Mouse (Mus musculus) midbrain, embryonic 11.5 days (tissue): ENCODE results near the gene Vangl1. TPM values are rescaled to one million over a fixed set of nuclear protein-coding genes. Genes with fewer than 3 reads are reported as not detected.

Source experiments
- ATAC-seq: fragments of 200-750 bp; cut with Nextera tagmentation; 2 replicates; pipeline ENCODE4 v1.8.0; 2017; ENCODE audit warnings: moderate TSS enrichment, moderate library complexity; ENCODE audit not compliant: low FRiP score
- DNase-seq: peaks from one replicate; pipeline ENCODE4 v3.0.0; 2015; ENCODE audit warnings: low spot score; ENCODE audit errors: missing footprints
- H3K27ac ChIP-seq: fragments of 300-500 bp; sonication (generic); 2 replicates; pipeline ENCODE4 v1.5.1; 2014; ENCODE audit warnings: low read depth, low read length
- H3K27me3 ChIP-seq: fragments of 300-500 bp; sonication (generic); 2 replicates; pipeline ENCODE4 v1.6.1; 2014; ENCODE audit warnings: mild to moderate bottlenecking, low read length, moderate library complexity, mixed read lengths; ENCODE audit not compliant: control insufficient read depth, insufficient read depth
- H3K36me3 ChIP-seq: fragments of 300-500 bp; sonication (generic); 2 replicates; pipeline ENCODE4 v1.6.1; 2014; ENCODE audit warnings: mild to moderate bottlenecking, low read length, moderate library complexity, mixed read lengths; ENCODE audit not compliant: control insufficient read depth, insufficient read depth
- H3K4me1 ChIP-seq: fragments of 300-500 bp; sonication (generic); 2 replicates; pipeline ENCODE4 v1.6.1; 2014; ENCODE audit warnings: low read length; ENCODE audit not compliant: control insufficient read depth, insufficient read depth
- H3K4me2 ChIP-seq: fragments of 300-500 bp; sonication (generic); 2 replicates; pipeline ENCODE4 v1.6.1; 2014; ENCODE audit warnings: mild to moderate bottlenecking, moderate library complexity
- H3K4me3 ChIP-seq: fragments of 300-500 bp; sonication (generic); 2 replicates; pipeline ENCODE4 v1.5.1; 2014; ENCODE audit warnings: low read depth, low read length
- H3K9ac ChIP-seq: fragments of 300-500 bp; sonication (generic); 2 replicates; pipeline ENCODE4 v1.6.1; 2014; ENCODE audit warnings: low read length
- H3K9me3 ChIP-seq: fragments of 300-500 bp; sonication (generic); 2 replicates; pipeline ENCODE4 v1.6.1; 2016; ENCODE audit warnings: low read length; ENCODE audit not compliant: control insufficient read depth
- WGBS: fragments of 180-500 bp; shearing (Covaris S2); extraction: QIAGEN DNeasy Blood & Tissue Kit; methylation state at CpG from one replicate; pipeline ENCODE4 v1.1.7; 2014; 5-methylcytosine and 5-hydroxymethylcytosine counted together
- polyA plus RNA-seq: library from polyadenylated mRNA; unstranded; fragments of >200 nt; fragmentation: Nextera tagmentation; extraction: Ambion mirVana; gene quantifications from 2 replicates; pipeline ENCODE4 v1.2.1, GENCODE M21; 2014

Gene Vangl1
- polyA plus RNA-seq, 1 experiment from 2014 or later, result 9.3 TPM

GRCm38 (mm10) chr3:102146428-102146827 is 58.1 kb downstream of the Vangl1 start:
- WGBS, result 80% methylated on average over 6 of the region's 6 CpGs
- no peak for DNase-seq
- Histone ChIP-seq H3K27ac (no peak overlapping the region), H3K36me3 (no peaks in the 10 kb centered on the region), H3K27me3 (no peaks in the 10 kb centered on the region; the same call in 1 of the 2 replicates), H3K4me3 (no peak overlapping the region), H3K9ac (no peak overlapping the region), H3K9me3 (no peaks in the 10 kb centered on the region), H3K4me1 (peaks cover 7% of the 10 kb centered on the region), H3K4me2 (no peak overlapping the region)
- ATAC-seq, result no peak

- no peaks in the 10 kb centered on the region for H3K36me3 ChIP-seq
- H3K4me2 ChIP-seq, result no peak overlapping the region
- H3K4me3 ChIP-seq, result no peak overlapping the region
- ATAC-seq, result no peak
- no peak overlapping the region for H3K27ac ChIP-seq
- no peaks in the 10 kb centered on the region for H3K9me3 ChIP-seq
- no peaks in the 10 kb centered on the region; the same call in 1 of the 2 replicates for H3K27me3 ChIP-seq
- H3K4me1 ChIP-seq, result peaks cover 7% of the 10 kb centered on the region
- no peak overlapping the region for H3K9ac ChIP-seq
- DNase-seq, result no peak
- 41% methylated on average over 6 of the region's 6 CpGs for WGBS
Observed at GRCm38 (mm10) chr3:102145645-102146386, 58.7 kb downstream of the Vangl1 start.

- Histone ChIP-seq H3K36me3 (no peaks in the 10 kb centered on the region), H3K27ac (no peak overlapping the region), H3K4me2 (no peak overlapping the region), H3K9me3 (no peaks in the 10 kb centered on the region), H3K4me1 (peaks cover 9% of the 10 kb centered on the region), H3K27me3 (no peaks in the 10 kb centered on the region), H3K4me3 (no peak overlapping the region), H3K9ac (no peak overlapping the region)
- DNase-seq (no peak), ATAC-seq (no peak)
- 97% methylated on average over 4 of the region's 4 CpGs for WGBS
Observed at GRCm38 (mm10) chr3:102144401-102144800, 60.1 kb downstream of the Vangl1 start.

GRCm38 (mm10) chr3:102143536-102143935 is 61.0 kb downstream of the Vangl1 start:
- Histone ChIP-seq H3K4me2 (no peak overlapping the region), H3K4me1 (peaks cover 11% of the 10 kb centered on the region), H3K9me3 (no peaks in the 10 kb centered on the region), H3K9ac (no peak overlapping the region), H3K4me3 (no peak overlapping the region), H3K36me3 (no peaks in the 10 kb centered on the region), H3K27me3 (no peaks in the 10 kb centered on the region; the same call in 1 of the 2 replicates), H3K27ac (no peak overlapping the region)
- 87% methylated on average over 3 of the region's 3 CpGs for WGBS
- ATAC-seq (no peak), DNase-seq (no peak)

DNA sequence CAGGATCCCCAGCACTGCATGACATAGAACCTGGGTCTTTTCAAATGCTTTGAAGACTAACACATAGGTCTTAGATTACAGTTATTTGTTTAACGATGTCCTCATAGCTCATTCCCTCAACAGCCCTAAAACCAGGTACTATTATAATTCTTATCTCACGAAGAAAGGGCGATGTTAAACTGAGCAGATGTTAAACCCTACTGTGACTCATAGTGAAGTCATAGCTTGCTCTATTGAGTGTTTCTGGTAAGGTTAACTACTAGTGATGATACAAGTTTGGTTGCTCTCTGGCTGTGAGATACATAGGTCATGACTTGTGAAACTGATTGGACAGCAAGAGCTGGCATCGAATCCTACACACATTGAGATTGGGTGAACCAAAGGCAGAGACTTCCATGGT is 61.5 kb downstream of the Vangl1 start:
- Histone ChIP-seq H3K4me1 (peaks cover 11% of the 10 kb centered on the region), H3K36me3 (no peaks in the 10 kb centered on the region), H3K9me3 (no peaks in the 10 kb centered on the region), H3K4me2 (no peak overlapping the region), H3K27ac (no peak overlapping the region), H3K4me3 (no peak overlapping the region), H3K27me3 (no peaks in the 10 kb centered on the region; the same call in 1 of the 2 replicates), H3K9ac (no peak overlapping the region)
- 97% methylated on average over 4 of the region's 4 CpGs for WGBS
- no peak for ATAC-seq
- no peak for DNase-seq

- no peaks in the 10 kb centered on the region for H3K9me3 ChIP-seq
- H3K36me3 ChIP-seq, result no peaks in the 10 kb centered on the region
- H3K27ac ChIP-seq, result no peak overlapping the region
- 57% methylated on average over 6 of the region's 6 CpGs for WGBS
- peaks cover 7% of the 10 kb centered on the region for H3K4me1 ChIP-seq
- no peak for ATAC-seq
- H3K27me3 ChIP-seq, result no peaks in the 10 kb centered on the region; the same call in 1 of the 2 replicates
- DNase-seq, result no peak
- no peak overlapping the region for H3K9ac ChIP-seq
- H3K4me2 ChIP-seq, result no peak overlapping the region
- no peak overlapping the region for H3K4me3 ChIP-seq
Observed at GRCm38 (mm10) chr3:102141893-102142292, 62.6 kb downstream of the Vangl1 start.

DNA sequence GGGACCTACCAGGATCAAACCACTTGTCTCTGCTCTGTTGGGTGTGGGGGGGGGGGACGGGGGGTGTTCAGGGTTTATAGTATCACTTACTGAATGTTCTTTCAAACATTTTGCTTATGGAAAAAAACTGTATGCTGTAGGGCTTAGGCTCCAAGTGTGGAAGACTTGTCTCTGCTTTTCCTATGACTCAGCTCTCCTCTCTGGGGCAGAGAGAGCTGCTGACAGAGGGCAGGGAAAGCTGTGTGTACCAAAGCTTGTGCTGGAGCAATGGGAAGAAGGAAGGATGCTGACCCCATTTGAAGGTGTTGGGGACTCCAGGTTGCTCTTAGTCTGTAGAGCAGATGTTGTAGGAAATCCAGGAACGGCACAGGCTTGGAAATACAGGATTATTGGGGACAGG is 63.0 kb downstream of the Vangl1 start:
- H3K9me3 ChIP-seq, result no peaks in the 10 kb centered on the region
- 67% methylated on average over 2 of the region's 2 CpGs for WGBS
- H3K27ac ChIP-seq, result no peak overlapping the region
- no peaks in the 10 kb centered on the region; the same call in 1 of the 2 replicates for H3K27me3 ChIP-seq
- H3K4me2 ChIP-seq, result no peak overlapping the region
- DNase-seq (no peak), ATAC-seq (no peak)
- H3K4me1 ChIP-seq, result peaks cover 5% of the 10 kb centered on the region
- no peaks in the 10 kb centered on the region for H3K36me3 ChIP-seq
- no peak overlapping the region for H3K9ac ChIP-seq
- no peak overlapping the region for H3K4me3 ChIP-seq

DNA sequence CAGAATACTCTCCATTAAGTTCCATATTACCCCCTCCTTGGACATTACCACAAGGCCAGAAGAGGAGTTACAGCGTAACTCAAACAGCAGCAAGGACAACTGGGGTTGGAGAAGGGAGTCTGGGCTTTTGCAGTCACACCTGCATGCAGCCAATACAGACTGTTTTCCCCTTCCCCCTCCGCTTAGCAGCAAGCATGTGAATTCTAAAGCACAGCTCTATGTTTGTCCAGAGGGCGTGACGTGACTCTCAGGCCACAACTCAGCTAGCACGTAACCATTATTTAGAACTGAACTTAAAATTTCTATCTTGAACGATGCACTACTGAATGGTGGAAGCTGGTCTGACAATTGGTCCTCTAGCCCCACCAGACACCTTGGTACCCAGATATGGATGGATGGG is 63.9 kb downstream of the Vangl1 start:
- Histone ChIP-seq H3K27me3 (no peaks in the 10 kb centered on the region; the same call in 1 of the 2 replicates), H3K4me2 (no peak overlapping the region), H3K27ac (no peak overlapping the region), H3K36me3 (no peaks in the 10 kb centered on the region), H3K4me1 (peaks cover 4% of the 10 kb centered on the region), H3K9ac (no peak overlapping the region), H3K9me3 (no peaks in the 10 kb centered on the region), H3K4me3 (no peak overlapping the region)
- ATAC-seq (no peak), DNase-seq (no peak)
- WGBS, result 87% methylated on average over 6 of the region's 6 CpGs

DNA sequence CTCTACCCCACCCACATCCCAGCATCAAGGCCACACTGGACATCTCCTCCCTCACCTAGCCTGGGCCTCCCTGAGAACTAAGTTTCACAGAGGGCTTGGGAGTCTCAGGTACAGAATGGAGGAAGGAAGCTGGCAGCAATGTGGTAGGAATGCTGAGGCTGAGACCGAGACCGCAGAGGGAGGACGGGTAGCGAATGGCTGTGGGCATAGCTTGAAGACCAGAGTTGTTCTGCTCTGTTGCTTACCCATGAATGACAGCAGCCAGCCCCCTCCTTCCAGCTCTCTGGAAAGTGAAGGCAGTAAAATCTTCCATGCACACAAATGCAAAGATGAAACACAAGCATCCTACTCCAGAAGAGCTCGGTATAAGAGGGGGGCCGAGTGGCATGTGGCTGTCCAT is 65.6 kb downstream of the Vangl1 start:
- no peak overlapping the region for H3K9ac ChIP-seq
- H3K36me3 ChIP-seq, result no peaks in the 10 kb centered on the region
- H3K27ac ChIP-seq, result no peak overlapping the region
- no peaks in the 10 kb centered on the region; the same call in 1 of the 2 replicates for H3K27me3 ChIP-seq
- DNase-seq (no peak), ATAC-seq (0 out of 2 replicates have a peak, but pooled peaks have one; percentile 46)
- WGBS, result 48% methylated on average over 6 of the region's 6 CpGs
- no peak overlapping the region for H3K4me3 ChIP-seq
- no peaks in the 10 kb centered on the region for H3K9me3 ChIP-seq
- no peak overlapping the region for H3K4me2 ChIP-seq
- H3K4me1 ChIP-seq, result peaks cover 4% of the 10 kb centered on the region
